11 mouse cellular contexts compared by ENCODE assay signal in the genomic region with DNA sequence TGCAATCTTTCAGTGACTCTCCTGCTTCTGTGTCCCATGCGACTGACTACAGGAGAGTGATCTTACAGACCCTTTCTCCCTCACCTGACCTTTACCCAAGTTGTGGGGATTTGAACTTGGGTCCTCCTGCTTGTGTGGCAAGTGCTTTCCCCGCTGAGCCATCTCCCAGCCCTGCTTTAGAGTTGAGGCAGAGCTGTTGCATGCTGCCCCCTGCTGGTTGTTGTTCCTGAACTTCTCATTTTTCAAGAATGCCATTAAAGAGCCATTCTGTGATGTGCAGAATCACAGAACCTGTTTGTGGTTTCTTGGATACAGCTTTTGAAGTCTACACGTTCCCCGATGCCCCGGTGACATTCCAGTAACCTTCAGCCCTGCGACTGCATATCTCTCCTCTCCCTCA.
DNase-seq lines count a peak whose midpoint lies in the region; ATAC-seq and TF ChIP-seq lines count a peak whose summit lies in the region.
"Had no signal": no experiment of that assay in that cellular context is flagged by ENCODE, and none has a peak within 500 bp of the region (broad histone marks: within the 10 kb centered on the region; RNA-seq: fewer than 3 reads in every experiment).

No protein-coding gene starts in this region.

- no peak overlapping the region for H3K27ac ChIP-seq in neural tube, embryonic 15.5 days (replicated peaks)
- H3K27ac ChIP-seq in bone marrow macrophage, adult 2 months (ENCODE audit: insufficient read depth, low read depth, low read length) = no peak overlapping the region
- no peak overlapping the region for H3K27ac ChIP-seq in small intestine, adult 2 months (ENCODE audit: insufficient read depth, low read depth, low read length)
- H3K27ac ChIP-seq: embryonic facial prominence, embryonic 12.5 days; liver, embryonic 15.5 days; stomach, embryonic 15.5 days had no signal

- peak; percentile 56; the same call in 1 of the 2 replicates for TF ChIP-seq CTCF in bone marrow macrophage, adult 2 months (IDR thresholded peaks at IDR 0.05; ENCODE audit: low read depth, low read length)
- TF ChIP-seq CTCF in small intestine, adult 2 months (IDR thresholded peaks at IDR 0.05; ENCODE audit: extremely low read depth, insufficient read length, insufficient replicate concordance, low read depth, low read length) = peak; percentile 57; the same call in 1 of the 2 replicates

- no peaks in the 10 kb centered on the region for H3K36me3 ChIP-seq in neural tube, embryonic 15.5 days
- H3K36me3 ChIP-seq in small intestine, adult 2 months (ENCODE audit: control insufficient read depth, insufficient read depth, low read length) = no peaks in the 10 kb centered on the region
- H3K36me3 ChIP-seq: embryonic facial prominence, embryonic 12.5 days; liver, embryonic 15.5 days; stomach, embryonic 15.5 days had no signal

- 68% methylated on average over 6 of the region's 6 CpGs for WGBS in neural tube, embryonic 15.5 days
- 59% methylated on average over 6 of the region's 6 CpGs for WGBS in small intestine, adult 2 months

- TF ChIP-seq POLR2A in bone marrow macrophage, adult 2 months (IDR thresholded peaks at IDR 0.05; ENCODE audit: borderline replicate concordance, low read depth, low read length) = no peak
- TF ChIP-seq POLR2A in small intestine, adult 2 months (IDR thresholded peaks at IDR 0.05; ENCODE audit: low read depth, low read length) = no peak

- no peak overlapping the region for H3K9ac ChIP-seq in neural tube, embryonic 15.5 days (replicated peaks)
- H3K9ac ChIP-seq: embryonic facial prominence, embryonic 12.5 days; liver, embryonic 15.5 days; stomach, embryonic 15.5 days had no signal

- DNase-seq in gastrocnemius, postnatal 10 days = peak; percentile 51
- DNase-seq in gastrocnemius, postnatal 36 days = no peak
- peak; percentile 45 for DNase-seq in neural tube, embryonic 10.5 days (ENCODE audit: extremely low spot score, low spot score)
- DNase-seq in kidney, postnatal 10 days = peak; percentile 73

- no peaks in the 10 kb centered on the region for H3K27me3 ChIP-seq in neural tube, embryonic 15.5 days (replicated peaks)
- H3K27me3 ChIP-seq in small intestine, adult 2 months (ENCODE audit: control insufficient read depth, insufficient read depth, low read length) = no peaks in the 10 kb centered on the region
- H3K27me3 ChIP-seq: embryonic facial prominence, embryonic 12.5 days; liver, embryonic 15.5 days; stomach, embryonic 15.5 days had no signal

- H3K4me2 ChIP-seq in neural tube, embryonic 15.5 days = no peak overlapping the region
- H3K4me2 ChIP-seq: embryonic facial prominence, embryonic 12.5 days; liver, embryonic 15.5 days; stomach, embryonic 15.5 days had no signal

- no peak overlapping the region for H3K4me3 ChIP-seq in neural tube, embryonic 15.5 days (replicated peaks)
- H3K4me3 ChIP-seq in bone marrow macrophage, adult 2 months (ENCODE audit: insufficient read depth, low read length) = no peak overlapping the region
- no peak overlapping the region for H3K4me3 ChIP-seq in small intestine, adult 2 months (ENCODE audit: low read depth, low read length)
- H3K4me3 ChIP-seq: embryonic facial prominence, embryonic 12.5 days; liver, embryonic 15.5 days; stomach, embryonic 15.5 days had no signal

- H3K9me3 ChIP-seq in neural tube, embryonic 15.5 days (replicated peaks) = no peaks in the 10 kb centered on the region
- H3K9me3 ChIP-seq: embryonic facial prominence, embryonic 12.5 days; liver, embryonic 15.5 days; stomach, embryonic 15.5 days had no signal

- intact Hi-C loops in gastrocnemius, postnatal 36 days (cut with DNase I) = loop anchor here (2.0 kb wide), 1 partner anchor 137 kb away; no protein-coding TSS in a partner anchor

- no peak for ATAC-seq in neural tube, embryonic 15.5 days (ENCODE audit: low FRiP score)
- ATAC-seq in activated CD4-positive, CD25-positive, alpha-beta regulatory T cell, adult 4 months = no peak

- H3K4me1 ChIP-seq in neural tube, embryonic 15.5 days = peaks cover 7% of the 10 kb centered on the region; the same call in 1 of the 2 replicates
- peaks cover 6% of the 10 kb centered on the region for H3K4me1 ChIP-seq in bone marrow macrophage, adult 2 months (ENCODE audit: control insufficient read depth, insufficient read depth, low read length)
- H3K4me1 ChIP-seq in small intestine, adult 2 months (ENCODE audit: control insufficient read depth, insufficient read depth, insufficient read length, low read length) = no peaks in the 10 kb centered on the region
- H3K4me1 ChIP-seq: embryonic facial prominence, embryonic 12.5 days; liver, embryonic 15.5 days; stomach, embryonic 15.5 days had no signal

Comparison
In these comparisons a context has a peak if more than half of its experiments do, and no peak if none do; other contexts are left out.
1. DNase-seq: peak in gastrocnemius, postnatal 10 days (single experiment), neural tube, embryonic 10.5 days (single experiment) and kidney, postnatal 10 days (single experiment); none in gastrocnemius, postnatal 36 days (0 of 2).